Mouse (Mus musculus): ENCODE results near the gene Rpgrip1.
"Not testable (repeated sequence)": the region's sequence is repeated elsewhere in the genome, so short reads cannot be mapped to it uniquely, and the experiment has no call there.

Gene Rpgrip1

GRCm38 (mm10) chr14:52110346-52110745 lies at the start of gene Rpgrip1:
Gene Rpgrip1, plus strand, starts transcription at chr14:52110704.
- DNase-seq (ENCODE audit: low spot score in 2 of 2): no peak

GRCm38 (mm10) chr14:52060800-52061199 lies 49.7 kb upstream of the Rpgrip1 start:
- DNase-seq (ENCODE audit: low spot score in 2 of 2): no peak

GRCm38 (mm10) chr14:52061798-52062197 lies 48.7 kb upstream of the Rpgrip1 start:
- no peak for DNase-seq (ENCODE audit: low spot score in 2 of 2)

GRCm38 (mm10) chr14:52066135-52066534 lies 44.4 kb upstream of the Rpgrip1 start:
- no peak for DNase-seq (ENCODE audit: low spot score in 2 of 2)

GRCm38 (mm10) chr14:52071599-52072137 lies 38.8 kb upstream of the Rpgrip1 start:
- no peak for DNase-seq (ENCODE audit: low spot score in 2 of 2)

GRCm38 (mm10) chr14:52083083-52083482 lies 27.4 kb upstream of the Rpgrip1 start:
- DNase-seq (ENCODE audit: low spot score in 2 of 2): no peak

- DNase-seq (ENCODE audit: low spot score in 2 of 2): no peak
Observed at GRCm38 (mm10) chr14:52094533-52094932, 16.0 kb upstream of the Rpgrip1 start.

GRCm38 (mm10) chr14:52097191-52097590 lies 13.3 kb upstream of the Rpgrip1 start:
- DNase-seq (ENCODE audit: low spot score in 2 of 2): not testable (repeated sequence)

- DNase-seq (ENCODE audit: low spot score in 2 of 2): not testable (repeated sequence)
Observed at GRCm38 (mm10) chr14:52098387-52098786, 12.1 kb upstream of the Rpgrip1 start.

GRCm38 (mm10) chr14:52099563-52099962 lies 10.9 kb upstream of the Rpgrip1 start:
- DNase-seq (ENCODE audit: low spot score in 2 of 2): no peak

GRCm38 (mm10) chr14:52100170-52100960 lies 10.1 kb upstream of the Rpgrip1 start:
- DNase-seq (ENCODE audit: low spot score in 2 of 2): no peak

- DNase-seq (ENCODE audit: low spot score in 2 of 2): no peak
Observed at GRCm38 (mm10) chr14:52101285-52102157, 9.0 kb upstream of the Rpgrip1 start.

- no peak for DNase-seq (ENCODE audit: low spot score in 2 of 2)
Observed at GRCm38 (mm10) chr14:52103474-52103855, 7.0 kb upstream of the Rpgrip1 start.

GRCm38 (mm10) chr14:52103856-52104676 lies 6.4 kb upstream of the Rpgrip1 start, which contains the start of gene Hnrnpc:
Gene Hnrnpc, minus strand, starts transcription at chr14:52104028.
- DNase-seq (ENCODE audit: low spot score in 2 of 2): peak; percentile 100

GRCm38 (mm10) chr14:52104677-52105285 lies 5.7 kb upstream of the Rpgrip1 start:
- no peak for DNase-seq (ENCODE audit: low spot score in 2 of 2)

GRCm38 (mm10) chr14:52105308-52105707 lies 5.2 kb upstream of the Rpgrip1 start:
- DNase-seq (ENCODE audit: low spot score in 2 of 2): no peak

- DNase-seq (ENCODE audit: low spot score in 2 of 2): peak; percentile 58 to 73
Observed at GRCm38 (mm10) chr14:52106741-52107140, 3.8 kb upstream of the Rpgrip1 start.

GRCm38 (mm10) chr14:52108025-52108424 lies 2.5 kb upstream of the Rpgrip1 start:
- no peak for DNase-seq (ENCODE audit: low spot score in 2 of 2)

GRCm38 (mm10) chr14:52114101-52114500 lies 3.6 kb downstream of the Rpgrip1 start:
- no peak for DNase-seq (ENCODE audit: low spot score in 2 of 2)

- DNase-seq (ENCODE audit: low spot score in 2 of 2): no peak
Observed at GRCm38 (mm10) chr14:52117241-52117640, 6.7 kb downstream of the Rpgrip1 start.

GRCm38 (mm10) chr14:52118456-52118822 lies 7.9 kb downstream of the Rpgrip1 start:
- no peak for DNase-seq (ENCODE audit: low spot score in 2 of 2)
